Mouse (Mus musculus): Measurements from ENCODE around the gene A130010J15Rik.

GRCm38 (mm10) chr1:193129321-193129720 lies 38.5 kb upstream of the A130010J15Rik start:
- TF ChIP-seq ZC3H11A (IDR thresholded peaks at IDR 0.05; ENCODE audit: borderline replicate concordance, low read depth, low read length) (no peak), ZNF384 (IDR thresholded peaks at IDR 0.05; ENCODE audit: low read depth, low read length) (no peak), CHD2 (IDR thresholded peaks at IDR 0.05; ENCODE audit: low read depth, low read length) (no peak)
